Mouse (Mus musculus) hindbrain, embryonic 11.5 days (tissue): ENCODE results near the gene Fgfr2. TPM values are rescaled to one million over a fixed set of nuclear protein-coding genes. Genes with fewer than 3 reads are reported as not detected.

Experiments
- ATAC-seq: fragments of 200-750 bp; cut with Nextera tagmentation; 2 replicates; pipeline ENCODE4 v1.8.0; 2017; ENCODE audit warnings: mild to moderate bottlenecking, moderate TSS enrichment, moderate library complexity; ENCODE audit not compliant: low FRiP score
- DNase-seq: peaks from one replicate; pipeline ENCODE4 v3.0.0-alpha.2; 2015; ENCODE audit warnings: low spot score
- H3K27ac ChIP-seq: fragments of 300-500 bp; sonication (generic); 2 replicates; pipeline ENCODE4 v1.5.1; 2014; ENCODE audit warnings: mild to moderate bottlenecking, low read depth, low read length
- H3K27me3 ChIP-seq: fragments of 300-500 bp; sonication (generic); 2 replicates; pipeline ENCODE4 v1.6.1; 2014; ENCODE audit warnings: mild to moderate bottlenecking, low read length, moderate library complexity, mixed read lengths; ENCODE audit not compliant: control insufficient read depth, insufficient read depth
- H3K36me3 ChIP-seq: fragments of 300-500 bp; sonication (generic); 2 replicates; pipeline ENCODE4 v1.6.1; 2014; ENCODE audit warnings: mild to moderate bottlenecking, low read length, moderate library complexity, mixed read lengths; ENCODE audit not compliant: control insufficient read depth, insufficient read depth
- H3K4me1 ChIP-seq: fragments of 300-500 bp; sonication (generic); replicated peaks from 2 replicates; pipeline ENCODE4 v1.6.1; 2014; ENCODE audit warnings: low read length, mixed read lengths; ENCODE audit not compliant: control insufficient read depth, insufficient read depth
- H3K4me2 ChIP-seq: fragments of 300-500 bp; sonication (generic); replicated peaks from 2 replicates; pipeline ENCODE4 v1.6.1; 2014; ENCODE audit warnings: mild to moderate bottlenecking, low read depth, low read length
- H3K4me3 ChIP-seq: fragments of 300-500 bp; sonication (generic); 2 replicates; pipeline ENCODE4 v1.5.1; 2014; ENCODE audit warnings: low read depth, low read length
- H3K9ac ChIP-seq: fragments of 300-500 bp; sonication (generic); 2 replicates; pipeline ENCODE4 v1.6.1; 2014; ENCODE audit warnings: low read depth, low read length
- H3K9me3 ChIP-seq: fragments of 300-500 bp; sonication (generic); 2 replicates; pipeline ENCODE4 v1.6.1; 2016; ENCODE audit warnings: low read length; ENCODE audit not compliant: control insufficient read depth
- WGBS: fragments of 180-500 bp; shearing (Covaris S2); extraction: QIAGEN DNeasy Blood & Tissue Kit; methylation state at CpG from one replicate; pipeline ENCODE4 v1.1.7; 2014; 5-methylcytosine and 5-hydroxymethylcytosine counted together
- polyA plus RNA-seq: library from polyadenylated mRNA; unstranded; fragments of >200 nt; fragmentation: Nextera tagmentation; extraction: Ambion mirVana; gene quantifications from 2 replicates; pipeline ENCODE4 v1.2.1, GENCODE M21; 2014

Gene Fgfr2
- polyA plus RNA-seq, 1 experiment from 2014 or later = 71.3 TPM

DNA sequence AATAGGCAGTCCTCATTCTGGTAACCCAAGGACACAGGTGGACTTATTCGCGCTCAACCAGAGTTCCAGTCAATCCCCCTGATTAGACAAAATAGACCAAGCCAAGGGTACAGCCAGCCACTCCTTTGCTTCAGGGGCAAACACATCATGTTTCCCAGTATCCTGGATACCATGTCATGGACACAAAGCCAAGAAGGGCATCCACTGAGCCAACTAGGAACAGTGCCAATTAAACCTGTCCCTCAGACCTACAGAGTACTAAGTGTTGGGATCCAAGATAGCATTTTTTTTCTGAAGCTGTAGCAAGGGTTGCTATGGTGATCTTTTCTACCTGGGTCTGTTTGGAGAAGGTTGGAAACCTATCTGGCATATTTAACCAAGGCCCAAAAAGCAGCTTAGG, 929.5 kb downstream of the Fgfr2 start:
- no peak overlapping the region for H3K4me2 ChIP-seq
- no peaks in the 10 kb centered on the region for H3K4me1 ChIP-seq
- H3K9ac ChIP-seq = no peak overlapping the region
- ATAC-seq (no peak), DNase-seq (no peak)
- H3K4me3 ChIP-seq = no peak overlapping the region
- 96% methylated on average over 2 of the region's 2 CpGs for WGBS
- H3K27me3 ChIP-seq = no peaks in the 10 kb centered on the region
- no peak overlapping the region for H3K27ac ChIP-seq
- no peaks in the 10 kb centered on the region for H3K9me3 ChIP-seq
- H3K36me3 ChIP-seq = no peaks in the 10 kb centered on the region

GRCm38 (mm10) chr7:132187456-132187855, 935.7 kb downstream of the Fgfr2 start:
- Histone ChIP-seq H3K27me3 (no peaks in the 10 kb centered on the region), H3K4me2 (no peak overlapping the region), H3K27ac (no peak overlapping the region), H3K9me3 (no peaks in the 10 kb centered on the region), H3K36me3 (no peaks in the 10 kb centered on the region), H3K4me3 (no peak overlapping the region), H3K9ac (no peak overlapping the region), H3K4me1 (no peaks in the 10 kb centered on the region)
- ATAC-seq (no peak), DNase-seq (no peak)
- 47% methylated on average over 3 of the region's 3 CpGs for WGBS

GRCm38 (mm10) chr7:132183892-132184404, 939.2 kb downstream of the Fgfr2 start:
- H3K4me2 ChIP-seq = no peak overlapping the region
- no peaks in the 10 kb centered on the region for H3K9me3 ChIP-seq
- no peak for ATAC-seq
- no peaks in the 10 kb centered on the region for H3K27me3 ChIP-seq
- DNase-seq = no peak
- H3K4me1 ChIP-seq = no peaks in the 10 kb centered on the region
- no peak overlapping the region for H3K4me3 ChIP-seq
- H3K27ac ChIP-seq = no peak overlapping the region
- WGBS = 74% methylated on average over 5 of the region's 5 CpGs
- H3K9ac ChIP-seq = no peak overlapping the region
- no peaks in the 10 kb centered on the region for H3K36me3 ChIP-seq

DNA sequence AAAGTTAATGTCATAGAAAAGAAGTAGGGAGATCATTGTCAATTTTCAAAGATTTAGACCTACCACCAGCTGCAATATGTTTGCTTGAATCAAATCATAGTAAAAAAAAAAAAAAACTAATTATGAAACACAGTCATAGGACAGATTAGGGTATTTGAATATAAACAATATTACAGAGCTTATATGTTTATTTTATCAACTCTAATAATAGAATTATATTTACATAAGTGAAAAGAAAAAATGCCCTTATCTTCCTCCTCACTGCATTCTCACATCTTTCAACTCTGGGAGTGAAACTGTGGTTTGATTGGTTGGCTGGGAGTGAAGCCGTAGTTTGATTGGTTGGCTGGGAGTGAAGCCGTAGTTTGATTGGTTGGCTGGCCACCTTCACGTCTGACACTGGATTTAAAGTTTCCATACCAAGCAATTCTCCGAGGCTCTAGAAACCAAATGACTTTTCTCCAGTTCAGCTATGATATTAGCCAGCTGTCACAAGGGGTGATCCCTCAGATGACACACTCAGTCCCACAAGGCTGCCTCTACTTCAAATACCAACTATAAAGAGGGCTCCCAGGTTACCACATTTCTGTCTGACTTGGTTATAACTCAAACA, 941.5 kb downstream of the Fgfr2 start:
- DNase-seq = no peak
- WGBS = 90% methylated on average over 4 of the region's 4 CpGs
- no peaks in the 10 kb centered on the region for H3K9me3 ChIP-seq
- no peaks in the 10 kb centered on the region for H3K27me3 ChIP-seq
- H3K4me2 ChIP-seq = no peak overlapping the region
- no peak overlapping the region for H3K9ac ChIP-seq
- no peaks in the 10 kb centered on the region for H3K4me1 ChIP-seq
- H3K27ac ChIP-seq = no peak overlapping the region
- H3K36me3 ChIP-seq = no peaks in the 10 kb centered on the region
- no peak overlapping the region for H3K4me3 ChIP-seq
- ATAC-seq = no peak

DNA sequence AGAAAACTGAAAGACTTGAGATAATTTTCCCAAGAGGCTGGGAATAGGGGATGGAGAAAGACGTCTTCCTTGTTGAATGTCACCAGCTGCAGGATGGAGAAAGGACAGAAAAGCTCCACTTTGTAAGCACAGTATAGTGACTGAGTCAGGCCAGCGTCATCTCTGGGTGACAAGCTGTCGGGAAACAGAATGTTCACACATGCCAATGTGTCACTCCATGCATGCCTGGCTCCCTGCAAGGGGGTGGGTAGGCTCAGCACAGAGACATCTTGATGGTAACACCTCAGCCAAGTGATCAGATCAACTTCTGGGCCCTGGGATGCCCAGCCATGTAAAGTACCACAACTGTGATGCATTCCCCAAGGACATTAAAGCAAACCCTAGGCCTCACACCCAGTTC, 942.1 kb downstream of the Fgfr2 start:
- Histone ChIP-seq H3K9ac (no peak overlapping the region), H3K4me1 (no peaks in the 10 kb centered on the region), H3K9me3 (no peaks in the 10 kb centered on the region), H3K36me3 (no peaks in the 10 kb centered on the region), H3K27ac (no peak overlapping the region), H3K4me2 (no peak overlapping the region), H3K27me3 (no peaks in the 10 kb centered on the region), H3K4me3 (no peak overlapping the region)
- 88% methylated on average over 3 of the region's 3 CpGs for WGBS
- ATAC-seq (no peak), DNase-seq (no peak)

DNA sequence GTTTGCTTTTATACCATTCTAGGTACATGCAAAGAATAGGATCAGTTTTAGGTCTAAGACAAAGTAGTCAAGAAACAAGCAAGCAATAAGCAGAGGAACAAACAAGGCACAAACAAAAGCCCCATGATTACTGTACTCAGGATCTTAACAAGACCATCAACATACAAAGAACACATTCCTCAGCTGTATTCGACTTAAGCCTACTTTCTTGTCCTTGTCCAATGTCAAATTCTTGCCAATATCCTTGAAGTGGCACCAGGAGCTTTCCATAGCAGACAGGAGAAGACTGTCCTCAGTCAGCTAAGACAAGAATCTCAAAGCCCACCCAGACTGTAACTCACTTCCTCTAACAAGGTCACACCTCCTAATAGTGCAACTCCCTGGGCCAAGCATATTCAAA, 944.1 kb downstream of the Fgfr2 start:
- no peak overlapping the region for H3K4me2 ChIP-seq
- WGBS = 42% methylated on average over 1 of the region's 1 CpGs

GRCm38 (mm10) chr7:132174787-132175186, 948.4 kb downstream of the Fgfr2 start:
- 88% methylated on average over 5 of the region's 5 CpGs for WGBS
- ATAC-seq (no peak), DNase-seq (no peak)
- Histone ChIP-seq H3K9ac (no peak overlapping the region), H3K27me3 (no peaks in the 10 kb centered on the region), H3K4me2 (no peak overlapping the region), H3K4me1 (no peaks in the 10 kb centered on the region), H3K4me3 (no peak overlapping the region), H3K9me3 (no peaks in the 10 kb centered on the region), H3K36me3 (no peaks in the 10 kb centered on the region), H3K27ac (no peak overlapping the region)

More for the DNA sequence above, 944.1 kb downstream of the Fgfr2 start:
- H3K27me3 ChIP-seq = no peaks in the 10 kb centered on the region
- H3K36me3 ChIP-seq = no peaks in the 10 kb centered on the region
- H3K9me3 ChIP-seq = no peaks in the 10 kb centered on the region
- H3K27ac ChIP-seq = no peak overlapping the region
- ATAC-seq (no peak), DNase-seq (no peak)
- no peak overlapping the region for H3K9ac ChIP-seq
- H3K4me1 ChIP-seq = no peaks in the 10 kb centered on the region
- H3K4me3 ChIP-seq = no peak overlapping the region

DNA sequence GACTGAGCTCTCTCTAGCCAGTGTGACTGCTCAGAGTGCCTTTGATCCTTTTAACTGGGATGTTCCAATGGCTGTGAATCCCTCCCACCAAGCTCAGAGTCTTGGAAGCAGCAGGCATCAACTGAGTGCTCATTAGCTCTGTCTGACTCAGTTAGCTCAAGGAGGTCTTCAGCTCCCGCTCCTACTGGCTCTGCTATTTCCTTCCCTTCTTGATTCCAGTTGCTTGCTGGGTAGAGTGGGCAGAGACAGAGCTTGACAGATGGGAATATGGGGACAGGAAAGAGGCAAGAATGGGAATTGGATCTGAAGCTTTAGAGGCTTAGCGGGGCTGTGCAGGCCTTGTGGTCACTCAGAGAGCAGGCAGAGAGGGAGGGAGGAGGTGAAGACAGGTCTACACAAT, 948.9 kb downstream of the Fgfr2 start:
- no peak overlapping the region for H3K4me2 ChIP-seq
- no peak overlapping the region for H3K9ac ChIP-seq
- no peaks in the 10 kb centered on the region for H3K27me3 ChIP-seq
- no peaks in the 10 kb centered on the region for H3K36me3 ChIP-seq
- DNase-seq = no peak
- no peak overlapping the region for H3K27ac ChIP-seq
- no peaks in the 10 kb centered on the region for H3K4me1 ChIP-seq
- no peak for ATAC-seq
- no peak overlapping the region for H3K4me3 ChIP-seq
- no peaks in the 10 kb centered on the region for H3K9me3 ChIP-seq
- WGBS = 82% methylated on average over 2 of the region's 2 CpGs

- 71% methylated on average over 5 of the region's 5 CpGs for WGBS
- no peak overlapping the region for H3K27ac ChIP-seq
- H3K36me3 ChIP-seq = no peaks in the 10 kb centered on the region
- no peak for ATAC-seq
- DNase-seq = no peak
- H3K9ac ChIP-seq = no peak overlapping the region
- H3K4me2 ChIP-seq = no peak overlapping the region
- H3K27me3 ChIP-seq = no peaks in the 10 kb centered on the region
- H3K9me3 ChIP-seq = no peaks in the 10 kb centered on the region
- H3K4me1 ChIP-seq = no peaks in the 10 kb centered on the region
- H3K4me3 ChIP-seq = no peak overlapping the region
These were observed 950.9 kb downstream of the Fgfr2 start for GRCm38 (mm10) chr7:132172220-132172619.
